Mouse (Mus musculus) left cerebral cortex, adult 9 months (tissue): ENCODE results near the gene Ugt1a6b.

ENCODE experiments used
- DNase-seq, 2 experiments: peaks; one replicate each; pipeline ENCODE4 v3.0.0; 2022; ENCODE audit warnings: low spot score in 2 of 2

Ugt1a6b gene

DNA sequence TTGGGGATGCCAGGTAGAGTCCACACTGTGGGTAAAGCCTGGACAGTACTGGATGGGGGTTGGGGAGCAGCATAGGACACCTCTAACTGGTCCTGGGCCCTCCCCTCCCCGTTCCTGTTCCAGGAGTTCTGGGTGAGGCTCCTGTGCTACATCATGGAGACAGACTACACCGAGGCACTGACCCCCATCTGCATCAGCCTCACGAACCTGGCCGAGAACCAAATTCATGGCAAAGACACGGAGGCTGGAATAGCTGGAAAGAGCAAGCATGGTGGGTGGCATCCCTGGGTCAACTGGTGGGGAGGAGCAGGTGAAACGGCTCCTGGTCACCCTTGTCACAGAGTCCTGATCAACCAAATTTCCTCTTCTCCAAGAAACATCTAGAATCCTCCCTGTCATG is 135.7 kb downstream of the Ugt1a6b start:
- DNase-seq: no peak

DNA sequence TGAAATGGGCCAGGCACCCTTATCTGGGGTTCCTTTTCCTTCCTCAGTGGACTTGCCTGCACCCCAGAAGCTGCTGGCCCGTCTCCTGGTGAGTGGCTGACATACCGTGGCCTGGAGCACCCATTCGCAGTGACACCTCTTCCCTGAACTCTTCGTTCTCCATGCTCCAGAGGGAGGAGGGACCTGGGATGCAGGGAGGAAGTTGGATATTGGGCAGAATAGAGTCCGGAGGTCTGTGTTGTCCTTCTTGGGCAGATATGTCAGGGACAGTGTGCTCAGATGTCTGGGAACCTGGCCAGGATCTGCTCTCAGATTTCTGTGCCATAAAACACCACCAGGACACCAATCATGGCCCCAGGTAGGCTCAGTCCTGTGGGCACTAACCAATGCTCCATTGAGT is 137.0 kb downstream of the Ugt1a6b start:
- DNase-seq: no peak

DNA sequence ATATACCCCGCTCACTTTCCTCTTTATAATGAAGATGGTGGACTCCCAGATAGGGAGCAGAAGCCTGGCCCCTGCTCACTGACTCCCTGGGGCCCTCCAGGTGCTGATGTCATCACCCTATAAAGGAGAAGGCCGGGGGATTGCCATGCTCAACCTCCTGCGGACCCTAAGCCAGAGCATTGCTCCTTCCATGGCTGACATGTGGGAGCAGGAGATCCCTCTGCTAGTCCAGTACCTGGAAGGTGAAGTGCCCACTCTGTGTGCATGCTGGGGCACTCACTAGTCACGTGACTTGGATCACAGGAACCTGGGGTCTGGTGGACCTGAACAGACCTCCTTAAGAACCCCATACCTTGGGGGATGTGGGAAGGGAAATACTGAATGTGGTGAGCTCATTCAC is 137.5 kb downstream of the Ugt1a6b start:
- DNase-seq: no peak

DNA sequence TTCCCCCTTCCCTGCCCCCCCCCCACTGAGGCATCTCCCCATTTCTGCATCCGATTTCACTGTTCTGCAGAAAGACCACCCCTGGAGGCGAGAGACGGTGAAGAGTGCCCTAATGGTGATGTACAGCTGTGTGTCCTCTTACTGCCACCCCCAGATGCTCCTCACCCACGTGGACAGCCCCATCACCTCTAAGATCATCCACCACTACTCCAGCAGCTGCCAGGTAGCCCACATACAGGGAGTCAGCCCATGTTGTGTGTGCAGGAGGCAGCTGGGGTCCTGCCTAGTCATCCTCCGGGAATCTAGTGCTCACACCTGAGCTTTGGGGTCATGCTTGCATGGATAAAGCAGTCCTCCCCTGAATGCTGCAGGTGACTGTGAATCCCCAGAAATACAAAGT is 140.8 kb downstream of the Ugt1a6b start:
- no peak for DNase-seq

DNA sequence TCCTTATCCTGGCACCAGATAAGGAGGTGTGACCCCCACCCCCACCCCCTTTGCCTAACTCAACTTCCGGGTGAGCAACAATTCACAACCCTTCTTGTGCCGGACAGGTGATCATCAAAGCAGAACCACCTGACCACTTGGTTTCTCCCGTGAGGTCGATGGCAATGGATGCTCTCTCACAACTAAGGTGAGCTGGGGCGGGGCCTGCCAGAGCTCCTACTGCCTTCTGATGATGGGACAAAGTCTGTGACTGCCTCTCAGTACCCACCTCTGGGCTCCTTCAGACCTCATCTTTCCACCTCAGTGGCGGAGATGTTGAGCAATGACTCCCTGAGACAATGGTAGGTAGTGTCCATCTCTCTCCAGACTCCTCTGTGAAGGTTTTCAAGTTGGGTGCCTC is 142.8 kb downstream of the Ugt1a6b start:
- DNase-seq: no peak

DNA sequence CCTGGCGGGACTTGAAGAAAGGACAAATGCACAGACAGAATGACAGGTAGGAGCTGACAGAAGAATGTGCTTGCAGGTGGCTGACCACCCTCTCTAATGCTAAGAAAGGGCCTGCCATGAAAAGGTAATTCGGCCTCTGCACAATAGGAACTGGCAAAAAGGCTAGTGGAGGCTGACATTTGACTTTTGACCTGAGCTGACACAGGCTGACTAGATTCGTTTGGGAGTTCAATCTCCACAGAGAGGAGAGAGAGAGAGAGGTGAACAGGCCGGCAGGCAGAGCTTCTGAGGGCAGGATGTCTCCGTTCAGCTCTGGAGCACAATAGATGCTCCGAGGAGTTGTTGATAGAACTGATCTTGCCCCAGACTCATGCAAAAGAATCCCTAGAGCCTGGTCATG is 143.3 kb downstream of the Ugt1a6b start:
- no peak for DNase-seq

DNA sequence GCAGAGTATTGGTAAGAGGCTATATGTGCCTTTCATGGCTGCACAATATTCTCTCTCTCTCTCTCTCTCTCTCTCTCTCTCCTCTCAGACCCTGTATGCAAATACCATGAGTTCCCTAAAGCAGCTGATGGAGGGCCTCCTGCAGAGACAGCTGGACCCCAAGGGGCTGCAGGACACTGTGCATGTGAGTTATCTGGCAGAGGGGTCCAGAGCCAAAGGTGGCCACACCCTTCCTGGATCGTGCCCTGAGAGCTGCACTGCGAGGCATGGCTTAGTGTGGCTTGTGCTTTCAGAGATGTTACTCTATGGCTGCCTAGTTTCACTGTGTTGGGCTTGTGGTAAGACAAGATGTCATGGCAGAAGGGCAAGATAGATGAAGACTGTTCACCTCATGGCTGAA is 144.6 kb downstream of the Ugt1a6b start:
- no peak for DNase-seq

DNA sequence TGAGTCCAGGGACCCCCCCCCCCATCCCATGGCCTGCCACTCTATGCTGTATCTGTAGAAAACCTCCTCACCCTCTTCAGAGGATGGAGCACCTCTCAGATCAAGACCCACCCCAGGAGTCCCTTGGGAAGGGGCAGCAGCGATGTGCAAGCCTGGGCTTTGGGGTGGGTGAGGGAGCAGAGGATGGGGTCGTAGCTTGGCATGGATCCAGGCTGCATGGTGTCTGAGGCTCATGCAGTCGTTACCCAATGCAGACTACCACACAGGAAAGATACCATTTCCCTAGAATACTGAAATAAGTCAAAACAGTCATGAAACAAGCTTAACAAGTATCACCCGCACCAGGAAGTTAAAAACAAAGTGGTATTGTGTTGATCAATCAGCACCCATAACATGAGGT is 145.6 kb downstream of the Ugt1a6b start:
- DNase-seq: no peak

DNA sequence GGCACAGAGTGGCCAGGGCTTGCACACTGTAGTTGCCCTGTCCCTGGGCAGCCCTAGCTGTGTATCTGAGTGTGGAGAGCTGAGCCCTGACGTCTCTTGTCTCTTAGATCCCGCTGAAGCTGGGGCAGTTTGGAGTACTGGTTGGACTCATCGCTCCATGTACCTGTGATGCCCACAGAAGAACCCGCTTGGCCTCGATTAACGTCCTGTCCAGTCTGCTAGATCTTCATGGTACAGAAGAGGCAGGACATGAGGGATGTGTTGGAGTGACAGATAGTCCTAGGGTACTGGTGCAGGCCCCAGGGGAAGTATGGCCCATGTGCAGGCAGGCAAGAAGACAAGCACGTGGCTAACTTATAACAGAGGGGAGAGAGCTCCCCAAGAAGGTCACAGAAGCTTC is 146.5 kb downstream of the Ugt1a6b start:
- DNase-seq: no peak

DNA sequence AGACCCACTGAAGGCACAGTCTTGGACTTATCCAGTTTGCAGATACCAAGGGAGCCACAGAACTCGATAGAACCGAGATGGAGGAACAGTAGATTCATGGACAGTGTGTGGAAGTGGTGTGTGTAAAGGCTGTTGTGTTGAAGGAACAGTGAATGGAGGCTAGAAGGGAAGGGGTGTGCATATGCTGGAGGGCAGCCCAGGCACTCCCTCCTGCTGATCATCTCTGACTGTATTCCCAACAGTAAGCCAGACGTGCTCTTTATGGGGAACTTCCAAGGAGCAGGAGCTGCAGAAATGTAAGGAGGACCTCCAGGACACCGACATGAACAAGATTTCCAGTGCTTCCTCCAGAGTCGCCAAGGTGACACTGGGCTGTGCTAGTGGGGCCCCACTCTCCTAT is 147.0 kb downstream of the Ugt1a6b start:
- DNase-seq: no peak

DNA sequence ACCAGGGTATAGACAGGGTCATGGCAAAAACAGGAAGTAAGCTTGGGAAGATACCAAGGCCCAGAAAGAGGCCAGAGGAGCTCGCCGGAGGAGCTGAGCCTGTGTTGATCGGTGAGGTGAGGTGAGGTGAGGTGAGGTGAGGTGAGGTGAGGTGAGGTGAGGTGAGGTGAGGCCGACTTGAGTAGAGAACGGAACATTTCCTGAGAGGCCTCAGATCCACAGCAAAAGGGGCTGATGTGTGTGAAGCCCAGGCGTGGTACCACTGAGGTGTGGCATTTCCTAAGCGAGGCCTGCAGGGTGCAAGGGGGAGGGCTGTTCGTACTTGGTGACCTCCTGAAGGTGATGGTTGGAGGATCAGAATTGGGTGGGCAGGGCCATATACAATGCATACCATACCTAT is 150.1 kb downstream of the Ugt1a6b start:
- DNase-seq: no peak

DNA sequence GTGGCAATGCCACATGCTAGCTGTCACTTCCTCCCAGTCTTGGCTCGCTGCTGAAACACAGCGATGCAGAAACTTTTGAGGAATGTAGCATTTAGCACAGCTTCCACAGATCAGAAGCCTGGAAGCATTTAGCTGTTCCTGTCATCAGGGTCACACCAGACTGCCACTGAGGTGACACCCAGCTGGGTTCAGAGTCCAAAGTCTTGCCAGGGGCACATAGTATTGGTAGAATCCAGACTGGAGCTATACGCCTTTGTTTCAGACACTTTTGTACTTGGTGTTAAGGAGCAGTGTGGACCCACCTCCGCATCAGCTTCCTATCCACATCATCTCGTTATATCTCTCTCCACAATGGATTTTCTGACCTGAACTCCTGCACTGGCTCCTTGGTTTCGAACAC is 150.5 kb downstream of the Ugt1a6b start:
- DNase-seq: no peak

DNA sequence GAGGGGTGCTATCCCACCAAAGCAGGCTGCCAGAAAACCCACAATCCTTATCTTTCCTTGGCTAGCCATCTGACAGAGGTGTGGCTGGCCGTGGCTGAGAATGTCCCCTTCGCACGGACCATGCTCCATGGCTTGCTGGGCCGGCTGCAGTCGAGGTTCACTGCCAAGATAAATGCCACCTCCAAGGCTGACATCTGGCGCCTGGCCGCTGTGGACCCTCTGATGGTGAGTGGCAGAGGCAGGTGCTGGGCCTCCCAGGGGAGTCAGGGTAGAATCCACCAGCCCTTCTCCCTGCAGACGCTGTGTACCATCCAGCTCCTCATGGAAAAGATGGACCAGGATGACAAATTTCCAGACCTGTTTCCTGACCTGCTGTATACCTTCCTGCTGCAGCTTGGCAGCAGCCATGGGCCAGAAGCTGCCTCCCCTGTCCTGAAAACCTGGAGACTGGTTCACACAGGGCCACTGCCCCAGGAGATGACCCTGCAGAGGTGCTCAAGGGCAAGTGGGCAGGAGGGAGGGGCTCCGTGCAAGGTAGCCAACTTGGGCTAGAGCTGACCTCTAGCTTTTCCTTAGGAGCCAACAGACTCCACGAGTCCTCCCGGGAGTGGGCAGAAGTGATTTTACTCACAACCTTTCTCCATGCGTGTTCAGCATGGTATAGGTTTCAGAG is 151.9 kb downstream of the Ugt1a6b start:
- no peak for DNase-seq

DNA sequence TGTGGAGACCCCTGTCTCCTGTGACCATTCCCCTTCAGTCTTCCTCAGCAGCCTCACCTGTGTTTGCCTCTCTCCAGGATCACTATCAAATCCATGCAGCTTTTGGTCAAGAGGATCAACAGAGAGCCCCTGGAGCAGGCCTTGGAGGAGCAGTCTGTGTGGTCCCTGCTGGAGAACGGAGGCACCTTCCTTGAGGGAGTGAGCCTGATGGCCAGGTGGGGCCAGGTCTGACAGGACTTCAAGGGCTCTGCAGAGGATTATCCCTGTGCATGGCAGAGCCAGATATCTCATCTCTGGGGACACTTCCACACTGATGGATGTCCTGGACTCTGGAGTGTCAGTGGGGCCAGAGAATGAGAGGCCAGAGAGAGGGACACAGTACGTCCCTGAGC is 152.4 kb downstream of the Ugt1a6b start:
- no peak for DNase-seq

DNA sequence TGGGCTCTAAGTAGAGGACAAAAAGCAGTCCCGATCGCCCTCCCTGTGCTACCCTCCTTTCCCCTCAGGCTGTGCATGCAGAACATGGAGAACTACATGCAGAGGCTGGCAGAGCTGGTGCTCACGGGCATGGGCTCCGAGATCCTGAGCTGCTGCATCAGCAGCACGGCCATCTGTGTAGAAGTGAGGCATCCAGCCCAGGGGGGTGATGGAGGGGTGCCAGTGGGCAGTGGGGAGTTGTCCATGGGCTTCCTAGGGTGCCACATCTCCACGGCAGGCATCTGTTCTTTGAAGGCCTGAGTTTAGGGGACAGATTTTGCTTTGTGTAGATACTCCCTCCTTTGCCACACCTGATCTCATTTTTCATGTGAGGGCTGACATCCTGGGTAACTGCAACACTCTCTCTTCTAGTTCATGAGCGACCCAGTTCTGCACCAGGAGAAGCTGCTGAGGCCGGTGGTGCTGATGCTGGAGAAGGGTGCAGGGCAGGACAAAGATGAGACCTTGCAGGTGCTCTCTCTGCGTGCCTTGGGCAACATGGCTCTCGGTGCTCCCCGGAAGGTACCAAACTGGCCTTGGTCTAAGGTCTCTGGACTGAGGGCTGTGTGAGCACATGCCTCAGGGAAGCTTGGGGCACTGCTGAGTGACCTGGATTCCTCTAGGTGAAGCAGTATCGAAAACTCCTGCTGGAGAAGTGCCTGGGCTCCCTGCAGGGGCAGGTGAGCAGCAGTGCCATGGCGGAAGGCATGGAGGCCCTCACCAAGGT is 153.1 kb downstream of the Ugt1a6b start:
- DNase-seq: no peak

DNA sequence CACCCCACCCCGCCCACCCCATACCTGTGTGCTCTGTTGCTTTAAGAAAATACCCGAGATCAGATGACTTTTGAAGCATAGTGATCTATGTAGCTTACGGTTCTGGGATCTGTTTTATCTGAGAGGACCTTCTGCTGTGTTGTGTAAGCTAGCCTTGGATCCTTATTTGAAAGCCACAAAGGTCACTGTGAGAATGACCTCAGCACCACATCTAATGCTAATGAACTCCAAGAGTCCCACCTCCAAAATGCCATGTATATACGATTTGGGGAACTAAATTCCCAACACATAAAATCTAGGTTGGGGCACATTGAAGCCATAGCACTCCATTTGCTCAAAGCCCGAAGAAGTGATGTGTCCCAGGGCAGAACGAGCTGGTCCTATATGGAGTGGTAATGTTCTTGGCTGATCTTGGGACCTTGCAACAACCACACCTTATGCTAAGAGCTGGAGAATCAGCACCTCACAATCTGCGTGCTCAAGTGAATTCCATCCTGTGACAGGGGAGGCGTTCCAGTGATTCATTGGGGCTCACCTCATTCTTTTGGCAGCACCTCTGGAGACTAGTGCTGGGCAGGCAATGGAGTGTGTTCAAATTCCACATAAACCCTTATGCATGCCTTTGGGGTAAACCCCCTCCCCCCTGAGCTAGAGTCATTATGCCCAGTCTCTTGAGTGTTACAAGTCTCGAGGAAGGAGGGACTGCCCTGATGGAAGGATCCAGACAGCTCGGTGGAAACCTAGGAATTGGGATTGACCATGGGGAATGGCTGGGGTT is 154.0 kb downstream of the Ugt1a6b start:
- no peak for DNase-seq

DNA sequence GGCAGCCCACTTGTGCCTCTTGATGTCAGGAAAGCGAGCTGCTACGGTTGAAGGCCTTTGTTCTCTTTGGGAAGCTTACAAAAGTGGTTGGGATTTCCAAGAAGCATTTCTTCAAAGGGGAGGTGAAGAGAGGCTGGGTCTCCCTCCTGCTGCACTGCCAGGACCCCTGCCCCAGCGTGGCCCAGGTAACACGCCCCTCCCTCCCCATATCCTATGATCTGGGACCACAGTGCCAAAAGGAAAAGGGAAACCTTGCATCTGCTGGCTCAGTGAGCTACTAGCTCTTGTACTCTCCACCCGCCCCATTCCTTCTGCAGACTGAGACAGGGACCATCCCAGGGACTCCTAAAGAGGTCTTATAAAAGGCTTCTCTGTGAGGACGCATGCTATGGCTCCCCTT is 154.6 kb downstream of the Ugt1a6b start:
- DNase-seq: no peak

DNA sequence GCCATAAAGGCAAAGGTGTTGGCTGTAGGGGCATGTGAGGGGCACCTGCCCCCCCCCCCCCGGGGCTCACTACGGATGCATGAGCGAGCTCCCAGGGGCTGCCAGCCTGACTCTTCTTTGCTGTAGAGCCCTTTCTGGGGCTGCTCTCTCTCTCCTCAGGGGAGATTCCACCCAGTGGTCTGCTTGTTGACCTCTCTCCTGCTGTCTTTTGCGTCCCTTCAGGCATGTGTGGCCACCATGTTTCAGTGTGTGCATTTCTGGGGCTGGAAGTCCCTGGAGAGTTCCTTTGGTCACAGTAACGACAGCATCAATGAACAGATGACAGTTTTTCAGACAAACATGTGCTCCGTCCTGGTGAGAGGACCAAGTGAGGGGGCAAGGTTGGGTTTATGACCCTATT is 155.3 kb downstream of the Ugt1a6b start:
- no peak for DNase-seq

DNA sequence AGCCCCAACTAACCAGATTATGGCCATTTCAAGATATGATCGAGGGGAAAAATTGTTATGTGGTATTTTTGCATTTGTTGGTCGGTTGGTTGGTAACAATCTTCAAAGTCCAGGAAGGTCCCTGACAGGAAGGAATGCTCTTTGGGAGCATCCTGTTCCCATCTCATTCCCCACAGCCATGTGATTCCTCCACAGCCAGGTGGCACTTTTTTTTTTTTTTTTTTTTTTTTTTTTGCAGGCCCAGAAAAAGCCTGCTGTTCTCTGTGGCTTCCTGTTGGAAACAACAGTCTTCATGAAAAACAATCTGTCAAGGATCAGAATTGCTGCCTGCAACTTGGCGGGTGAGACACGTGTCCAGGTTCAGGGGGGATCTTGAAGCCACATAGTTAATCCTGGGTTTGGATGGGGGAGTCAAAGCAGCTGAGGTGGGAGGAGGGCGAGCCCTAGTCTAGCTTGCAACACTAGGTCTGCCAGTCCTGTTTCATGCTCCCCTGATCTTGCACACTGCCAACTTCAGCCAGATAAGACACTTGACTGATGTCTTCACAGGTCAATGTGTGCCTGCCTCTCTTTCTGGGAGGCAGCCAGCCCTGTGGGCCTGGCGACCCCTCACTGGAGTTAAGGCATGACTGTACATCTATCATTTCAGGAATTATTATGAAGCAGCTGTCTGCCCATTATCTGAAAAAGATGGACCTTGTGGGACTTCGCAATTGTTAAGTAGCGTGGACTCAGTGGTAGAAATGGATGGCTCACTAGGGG is 156.0 kb downstream of the Ugt1a6b start:
- DNase-seq: no peak

DNA sequence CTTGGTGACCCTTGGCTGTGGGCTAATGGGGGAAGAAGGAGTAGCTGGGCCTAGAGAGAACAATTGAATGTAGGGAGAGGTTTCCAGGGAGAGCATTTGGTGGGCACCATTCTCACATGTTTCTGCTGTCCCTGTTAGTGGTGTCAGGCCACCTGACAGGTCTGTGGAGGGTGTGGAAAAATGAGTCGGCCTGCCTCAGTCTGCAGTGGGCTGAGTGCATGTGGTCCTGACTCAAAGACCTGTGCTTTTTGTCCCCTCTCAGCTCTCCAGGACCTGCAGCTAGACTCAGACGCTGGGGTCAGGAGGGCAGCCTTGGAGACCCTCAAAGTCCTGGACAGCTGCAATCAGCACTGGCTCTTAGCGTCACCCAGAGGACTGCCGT is 156.6 kb downstream of the Ugt1a6b start:
- DNase-seq: no peak

DNA sequence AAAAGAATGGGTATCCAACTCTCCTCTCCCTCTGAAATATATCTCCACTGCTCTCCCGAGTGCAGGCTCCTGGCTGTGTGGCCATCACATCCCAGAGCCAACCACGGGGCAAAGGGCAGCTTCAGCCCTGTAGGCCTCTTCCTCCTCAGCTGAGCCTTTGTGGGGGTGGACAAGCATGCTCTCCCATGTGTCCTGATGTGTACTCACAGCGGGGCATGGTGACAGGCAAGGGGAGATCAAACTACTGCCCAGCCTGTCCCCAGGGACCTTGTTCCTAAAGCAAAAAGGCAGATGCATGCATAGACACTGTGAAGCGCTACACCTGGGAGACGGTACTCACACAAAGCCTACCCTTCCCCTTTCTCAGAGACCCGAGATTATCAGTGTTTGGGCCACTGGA is 157.1 kb downstream of the Ugt1a6b start:
- no peak for DNase-seq
